Mouse (Mus musculus): ENCODE measurements around the gene Muc5ac.

Gene Muc5ac

GRCm38 (mm10) chr7:141840354-141840753 lies 51.6 kb downstream of the Muc5ac start:
- Histone ChIP-seq H3K9me3 (ENCODE audit: low read length) (no peaks in the 10 kb centered on the region; the same call in 1 of the 2 replicates), H3K4me1 (replicated peaks; ENCODE audit: low read depth, low read length) (no peaks in the 10 kb centered on the region), H3K4me3 (replicated peaks; ENCODE audit: low read length) (no peak overlapping the region), H3K36me3 (ENCODE audit: insufficient read depth, low read length) (no peaks in the 10 kb centered on the region), H3K27me3 (ENCODE audit: insufficient read depth, low read length) (peaks cover 3% of the 10 kb centered on the region)
- TF ChIP-seq POU5F1 (IDR thresholded peaks at IDR 0.05; ENCODE audit: borderline replicate concordance, low read length) (no peak), CTCF (conservative IDR thresholded peaks at IDR 0.05; ENCODE audit: low read length) (no peak), NANOG (IDR thresholded peaks at IDR 0.05; ENCODE audit: borderline replicate concordance, low read length) (no peak)

- H3K4me1 ChIP-seq (replicated peaks; ENCODE audit: low read depth, low read length): no peaks in the 10 kb centered on the region
- TF ChIP-seq CTCF (conservative IDR thresholded peaks at IDR 0.05; ENCODE audit: low read length) (no peak), NANOG (IDR thresholded peaks at IDR 0.05; ENCODE audit: borderline replicate concordance, low read length) (no peak), POU5F1 (IDR thresholded peaks at IDR 0.05; ENCODE audit: borderline replicate concordance, low read length) (no peak)
- H3K9me3 ChIP-seq (ENCODE audit: low read length): no peaks in the 10 kb centered on the region; the same call in 1 of the 2 replicates
- no peaks in the 10 kb centered on the region for H3K36me3 ChIP-seq (ENCODE audit: insufficient read depth, low read length)
- H3K27me3 ChIP-seq (ENCODE audit: insufficient read depth, low read length): no peaks in the 10 kb centered on the region
- no peak overlapping the region for H3K4me3 ChIP-seq (replicated peaks; ENCODE audit: low read length)
Measured at GRCm38 (mm10) chr7:141861046-141861445, 72.3 kb downstream of the Muc5ac start.
